Mouse (Mus musculus) regulatory T cell (primary cell): ENCODE data around the gene Lypd9.
"Not testable (repeated sequence)": the region's sequence is repeated elsewhere in the genome, so short reads cannot be mapped to it uniquely, and the experiment has no call there.

Experiments
- in situ Hi-C: fragments of 300-600 bp; cut with MboI, MseI; formaldehyde crosslinking; loops from one replicate; pipeline ENCODE4 v1.15.1; 2025; ENCODE audit warnings: high pct_unique_total_duplicates

Gene Lypd9

DNA sequence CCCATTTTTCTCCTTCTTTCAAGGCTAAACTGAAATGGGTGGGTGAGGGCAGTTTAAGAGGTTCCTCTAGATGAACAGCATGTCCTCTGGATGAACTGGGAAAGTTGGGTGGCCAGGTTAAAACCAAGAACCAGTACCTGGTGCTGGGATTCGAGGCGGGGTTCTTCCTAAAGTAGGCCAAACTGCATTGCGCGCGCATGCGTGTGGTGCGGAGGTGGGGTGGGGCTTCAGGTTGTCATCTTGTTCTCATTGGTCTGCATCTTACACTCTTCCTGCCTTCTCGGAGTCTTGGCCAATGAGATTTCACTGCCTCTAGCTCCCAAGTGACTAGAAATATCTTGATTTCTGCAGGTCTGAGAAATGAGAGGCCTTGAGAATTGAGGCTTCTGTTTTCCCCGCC, at the start of gene Lypd9:
Gene Lypd9, minus strand, starts transcription at position 165 of the 400 bp plus-strand sequence.
- in situ Hi-C loops: no loop called here

DNA sequence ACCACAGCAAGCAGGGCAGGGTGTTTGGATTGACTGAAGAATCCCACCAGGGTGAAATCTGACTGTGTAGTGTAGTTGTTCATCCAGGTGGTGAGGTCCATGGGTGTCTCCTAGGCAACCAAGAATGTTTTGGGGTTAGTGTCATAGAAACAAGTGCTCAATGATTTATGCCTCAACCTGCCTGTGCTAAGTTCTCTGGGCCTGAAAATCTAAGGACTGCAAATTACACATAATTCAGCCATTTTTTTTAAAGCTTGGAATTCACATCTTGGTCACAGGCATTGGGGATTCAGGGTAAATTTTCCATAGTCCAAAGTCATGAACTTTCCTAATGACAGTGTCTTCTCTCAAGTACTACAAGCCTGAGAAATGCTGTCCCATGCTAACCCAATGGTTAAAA, 49.7 kb upstream of the Lypd9 start, which contains the start of gene Olfr331:
Gene Olfr331, minus strand, starts transcription at position 101 of the 400 bp plus-strand sequence.
- in situ Hi-C loops: not testable (repeated sequence)

DNA sequence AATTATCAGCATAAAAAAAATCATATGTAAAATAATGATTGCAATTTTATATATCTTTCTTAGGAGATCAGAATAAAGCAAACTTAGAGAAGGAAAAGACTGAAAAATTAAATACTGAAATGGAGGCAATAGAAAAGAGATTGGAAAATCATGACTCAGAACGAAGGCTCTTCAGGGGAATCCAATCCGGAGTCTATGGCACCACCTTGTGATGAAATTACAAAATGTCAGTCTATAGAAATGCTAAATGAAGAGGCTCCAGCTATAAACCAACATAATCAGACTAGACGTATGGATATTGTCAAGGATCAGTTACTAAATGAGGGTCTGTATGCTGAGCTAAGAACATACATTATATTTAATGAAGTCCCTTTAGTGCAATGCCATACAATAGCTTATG, 46.6 kb upstream of the Lypd9 start:
- in situ Hi-C loops: no loop called here

DNA sequence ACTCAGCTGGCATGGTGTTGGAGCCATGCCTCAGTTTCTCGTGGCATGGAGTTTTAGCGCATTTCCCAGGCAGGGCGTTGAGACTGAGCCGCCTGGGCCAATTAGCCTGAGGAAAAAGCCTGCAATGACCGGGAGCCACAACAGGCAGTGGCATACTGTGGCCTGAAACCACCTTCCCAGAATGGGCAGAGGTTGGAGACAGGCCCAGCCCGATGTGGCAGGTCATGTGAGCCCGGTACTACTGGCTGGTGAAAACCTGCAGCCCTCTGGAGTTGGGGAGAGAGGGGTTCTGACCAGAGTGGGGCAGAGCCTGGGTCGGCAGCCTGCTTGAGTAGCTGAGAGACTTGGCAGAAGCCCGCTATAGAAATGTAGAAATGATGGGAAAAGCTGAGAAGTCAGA, 46.0 kb upstream of the Lypd9 start:
- in situ Hi-C loops: no loop called here

GRCm38 (mm10) chr11:58492455-58492854, 39.7 kb upstream of the Lypd9 start, which contains the start of gene Olfr332:
Olfr332 (minus strand) TSS chr11:58492555.
- in situ Hi-C loops: no loop called here

DNA sequence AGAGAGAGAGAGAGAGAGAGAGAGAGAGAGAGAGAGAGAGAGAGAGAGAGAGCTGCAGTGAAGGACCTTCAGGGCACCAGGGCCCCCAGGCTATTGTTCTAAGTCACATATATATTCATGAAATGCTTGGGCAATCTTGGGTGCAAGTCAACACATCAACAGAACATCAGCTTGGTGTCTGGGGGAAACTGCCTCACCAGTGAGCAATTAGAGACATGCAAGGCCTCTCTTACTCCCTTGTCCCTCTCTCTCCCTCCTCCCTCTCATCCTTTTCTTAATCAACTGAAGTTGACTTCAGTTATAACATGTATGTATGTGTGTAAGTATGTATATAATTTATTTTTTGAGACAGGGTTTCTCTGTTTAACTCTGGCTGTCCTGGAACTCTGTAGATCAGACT, 9.4 kb upstream of the Lypd9 start, which contains the start of gene Olfr30:
Gene Olfr30, minus strand, starts transcription at position 101 of the 400 bp plus-strand sequence.
- in situ Hi-C loops: no loop called here

DNA sequence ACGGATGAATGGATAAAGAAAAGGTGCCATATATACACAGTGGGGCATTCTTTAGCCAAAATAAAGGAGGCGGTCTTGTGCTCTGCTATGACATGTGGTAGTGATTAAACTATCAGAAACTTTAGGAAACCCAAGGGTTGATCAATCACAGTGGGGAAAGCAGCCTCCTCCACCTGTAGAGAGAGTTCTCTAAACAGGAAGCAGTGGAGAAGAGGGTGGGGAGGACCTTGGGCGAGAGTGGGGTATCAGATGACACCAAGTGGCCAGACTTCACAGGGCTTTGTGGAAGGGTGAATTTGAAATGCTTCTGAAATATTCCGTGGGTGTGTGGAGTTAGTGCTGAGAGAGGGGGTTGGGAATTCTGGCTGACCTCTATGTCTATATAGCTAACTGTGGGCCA, 869 bp upstream of the Lypd9 start:
- in situ Hi-C loops: no loop called here

- in situ Hi-C loops: no loop called here
These were observed 14.9 kb downstream of the Lypd9 start for GRCm38 (mm10) chr11:58437866-58438265.

DNA sequence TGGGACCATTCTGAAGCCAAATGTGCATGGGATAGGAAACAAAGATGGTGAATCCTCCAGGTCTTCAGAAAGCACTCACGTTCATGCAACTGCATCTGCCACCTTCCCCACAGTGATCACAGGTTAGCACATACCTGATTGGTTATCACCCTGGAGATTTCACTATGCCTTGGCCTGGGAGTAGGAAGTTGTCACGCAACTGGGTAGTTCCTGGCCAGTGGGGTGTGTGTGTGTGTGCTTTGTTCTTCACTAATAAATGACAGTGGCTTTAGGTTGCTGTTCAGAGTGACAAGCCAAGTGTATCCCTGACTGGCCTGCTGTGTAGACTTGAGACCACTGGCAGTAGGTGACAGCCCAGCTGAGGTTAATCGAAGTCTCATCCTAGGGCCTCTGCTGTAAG, 20.5 kb downstream of the Lypd9 start, which contains the start of gene Gm12253:
Gene Gm12253, plus strand, starts transcription at position 301 of the 400 bp plus-strand sequence.
- in situ Hi-C loops: no loop called here

DNA sequence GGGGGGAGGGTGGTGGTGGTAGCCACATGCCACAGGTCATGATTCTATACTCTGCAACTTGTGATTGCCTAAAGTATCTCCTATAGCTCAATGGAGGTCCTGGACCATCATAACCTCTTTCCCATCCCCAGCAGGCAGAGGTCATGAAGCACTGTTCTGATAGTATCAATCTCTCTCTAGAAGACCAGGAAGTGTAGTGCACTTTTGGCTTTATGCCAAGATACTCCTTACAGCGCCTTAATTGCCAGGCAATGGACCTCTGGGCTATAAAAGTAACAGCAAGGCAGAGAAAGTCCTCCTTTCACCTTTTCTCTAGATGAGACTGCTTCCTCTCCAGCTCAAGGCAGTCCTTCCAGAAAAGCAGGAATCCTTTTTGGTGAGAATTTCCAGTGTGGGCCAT, 31.9 kb downstream of the Lypd9 start, which contains the start of gene 1810065E05Rik:
Gene 1810065E05Rik, plus strand, starts transcription at position 297 of the 400 bp plus-strand sequence.
- in situ Hi-C loops: no loop called here

- in situ Hi-C loops: no loop called here
These were observed 34.4 kb downstream of the Lypd9 start for GRCm38 (mm10) chr11:58418336-58418735.

- in situ Hi-C loops: no loop called here
These were observed 44.7 kb downstream of the Lypd9 start for GRCm38 (mm10) chr11:58408066-58408465.

- in situ Hi-C loops: no loop called here
These were observed 52.1 kb downstream of the Lypd9 start for GRCm38 (mm10) chr11:58400655-58401054.

DNA sequence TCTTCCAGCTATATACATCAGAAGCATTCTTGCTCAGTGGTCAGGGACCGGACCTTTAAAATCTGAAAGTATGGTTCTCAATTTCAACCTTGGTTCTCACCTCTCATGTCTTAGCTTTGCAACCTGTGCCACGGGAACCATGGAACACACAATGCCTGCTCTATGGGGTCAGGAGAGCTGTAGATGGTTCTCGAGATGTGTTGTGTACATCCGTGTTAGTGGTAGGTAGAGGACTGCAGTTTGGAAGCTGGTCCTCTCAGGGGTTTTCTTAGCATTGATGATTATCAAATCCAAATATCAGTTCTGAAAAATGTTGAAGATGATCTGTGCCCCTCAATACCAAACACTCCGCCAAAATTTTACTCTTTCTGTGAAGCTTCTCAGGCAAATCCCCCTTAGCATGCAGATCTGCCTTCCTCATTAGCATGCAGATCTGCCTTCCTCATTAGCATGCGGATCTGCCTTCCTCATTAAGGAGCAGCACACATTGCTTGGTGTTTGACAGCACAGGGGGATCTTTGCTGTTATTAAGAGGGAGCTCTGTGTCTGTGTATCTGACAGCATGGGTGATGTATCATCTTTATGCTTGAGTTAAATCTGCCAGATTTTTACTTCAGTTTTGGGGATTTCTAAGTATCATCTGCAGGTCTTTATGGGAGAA, 52.6 kb downstream of the Lypd9 start:
- in situ Hi-C loops: no loop called here
